Mouse (Mus musculus): ENCODE data around the gene Trappc6a. TPM values are rescaled to one million over a fixed set of nuclear protein-coding genes. Genes with fewer than 3 reads are reported as not detected.
A peak's percentile ranks its signal among the peaks of the same experiment; 100 is the strongest.

The Trappc6a gene
- 10 to 100 TPM; 23.0 to 24.2 TPM for total RNA-seq (2021)
- long read RNA-seq, experiment 1, transcript Trappc6a-201 (6 exons, 785 nt), result major isoform, 9 of 13 reads
- long read RNA-seq, experiment 1, partial matches to known transcripts, result 1 of 13 reads
- long read RNA-seq, experiment 1, other reads (novel, unspliced or antisense), result 1 of 13 reads
- long read RNA-seq, experiment 2, transcript Trappc6a-201 (6 exons, 785 nt), result major isoform, 14 of 31 reads
- long read RNA-seq, experiment 2, partial matches to known transcripts, result 9 of 31 reads
- long read RNA-seq, experiment 2, other reads (novel, unspliced or antisense), result 4 of 31 reads

DNA sequence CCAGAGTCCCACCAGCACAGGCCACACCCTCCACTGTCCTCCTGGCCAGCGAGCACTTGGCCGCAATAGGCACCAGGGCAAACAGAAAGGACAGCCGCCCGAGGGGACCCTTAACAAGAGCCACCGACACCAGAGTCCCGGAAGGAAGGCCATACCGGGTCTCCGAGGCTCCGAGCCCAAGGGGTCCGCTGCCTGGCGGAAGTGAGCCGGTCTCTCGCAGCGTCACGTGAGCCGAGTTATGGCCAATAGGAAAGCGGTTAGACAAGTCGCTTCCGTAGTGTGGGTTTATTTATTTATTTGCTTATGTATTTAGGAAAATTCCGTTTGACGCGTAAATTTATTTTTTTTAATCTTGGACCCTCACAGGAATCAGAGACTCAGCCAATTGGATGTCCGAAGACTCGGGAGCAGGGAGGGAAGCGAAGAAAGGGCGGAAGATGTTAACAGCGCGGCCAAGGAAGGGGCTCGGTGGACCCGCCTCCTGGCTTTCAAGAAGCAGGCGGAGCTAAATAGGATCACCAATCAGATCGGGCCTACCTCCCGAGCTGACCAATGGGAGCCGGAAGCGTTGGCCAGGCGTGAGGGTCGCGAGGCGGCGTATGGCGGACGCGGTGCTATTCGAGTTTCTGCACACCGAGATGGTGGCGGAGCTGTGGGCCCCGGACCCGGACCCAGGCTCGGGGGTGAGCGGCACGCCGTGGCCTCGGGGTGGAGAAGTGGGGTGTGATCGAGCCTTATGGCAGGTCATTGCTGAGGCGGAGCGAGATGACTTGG, at the start of gene Trappc6a, which contains the start of gene Bloc1s3:
TSS of gene Trappc6a (plus strand) at position 246 of the 774 bp plus-strand sequence.
TSS of gene Bloc1s3 (minus strand) at position 218 of the 774 bp plus-strand sequence.
- DNase-seq (ENCODE audit: low spot score in 2 of 2), result peak; percentile 95 to 96

DNA sequence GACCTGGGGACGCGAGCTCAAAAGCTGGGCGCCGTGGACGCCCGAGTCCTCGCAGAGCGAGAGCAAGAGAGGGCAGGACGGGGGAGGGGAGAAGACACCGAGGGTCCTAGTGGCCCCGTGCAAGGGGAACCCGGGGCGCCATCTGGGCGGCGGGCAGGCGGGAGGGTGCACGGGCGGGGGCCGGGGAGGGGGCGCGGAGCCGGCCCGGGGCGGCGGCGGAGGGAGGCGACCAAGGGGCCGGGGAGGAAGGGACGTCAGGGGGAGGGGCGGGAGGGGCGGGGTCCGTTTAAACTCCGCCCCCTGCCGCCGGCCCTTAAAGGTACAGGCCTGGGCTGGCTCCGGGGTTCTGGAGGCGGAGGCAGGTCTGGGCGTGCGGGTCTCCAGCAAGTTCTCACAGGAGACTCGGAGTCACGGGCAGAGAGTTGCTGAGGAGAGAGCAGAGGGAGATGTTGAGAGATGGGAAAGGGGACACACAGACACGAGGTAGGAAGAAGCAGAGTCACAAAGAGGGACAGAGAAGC, 49.5 kb upstream of the Trappc6a start, which contains the start of gene Mark4:
TSS of gene Mark4 (minus strand) at position 231 of the 521 bp plus-strand sequence.
- peak; percentile 72 to 75 for DNase-seq (ENCODE audit: low spot score in 2 of 2)

DNA sequence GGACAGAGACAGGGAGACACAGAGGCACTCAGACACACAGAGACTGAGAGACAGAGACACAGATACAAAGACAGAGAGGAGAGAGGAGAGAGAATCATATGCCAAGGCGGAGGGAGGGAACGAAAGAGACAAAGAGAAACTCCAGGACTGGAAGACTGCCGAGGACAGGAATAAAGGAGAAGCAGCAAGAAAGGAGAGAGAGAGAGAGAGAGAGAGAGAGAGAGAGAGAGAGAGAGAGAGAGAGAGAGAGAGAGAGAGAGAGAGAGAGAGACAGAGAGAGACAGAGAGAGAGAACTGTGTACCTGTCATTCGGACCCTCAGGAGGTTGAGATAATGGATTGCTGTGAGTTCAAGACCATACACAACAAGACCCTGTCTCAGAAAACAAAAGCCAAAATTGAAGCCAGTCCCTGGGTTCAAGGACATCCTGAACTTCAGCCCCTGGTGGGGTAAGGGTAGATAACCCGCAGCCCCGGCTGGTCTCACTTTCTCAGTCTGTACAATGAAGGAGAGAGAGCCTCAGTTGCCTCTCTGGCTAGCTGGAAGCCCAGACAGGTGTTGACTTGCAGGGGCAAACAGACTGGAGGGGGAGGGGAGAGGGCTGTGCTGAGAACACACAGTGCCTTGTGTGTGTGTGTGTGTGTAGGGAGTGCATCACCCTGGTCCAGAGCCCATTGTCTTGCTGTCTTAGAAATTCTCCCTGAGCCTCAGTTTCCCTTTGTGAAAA, 48.9 kb upstream of the Trappc6a start:
- DNase-seq (ENCODE audit: low spot score in 2 of 2), result no peak

DNA sequence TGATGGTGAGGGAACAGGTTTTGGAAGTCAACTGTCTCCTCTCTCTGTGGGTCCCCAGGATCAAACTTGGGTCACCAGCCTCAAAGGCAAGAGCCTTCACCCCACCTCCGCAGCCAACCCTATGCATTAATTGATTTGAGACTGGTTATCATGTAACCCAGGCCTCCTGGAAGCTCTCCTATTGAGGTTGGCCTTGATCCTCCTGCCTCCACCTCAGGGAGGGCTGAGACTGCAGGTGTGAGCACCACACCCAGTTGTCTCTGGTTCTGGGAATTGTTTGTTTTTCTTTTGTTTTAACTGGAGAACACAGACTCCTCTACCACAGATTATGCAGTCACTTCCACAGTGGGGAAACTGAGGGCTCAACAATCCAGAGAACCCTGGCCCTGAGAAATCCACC, 47.7 kb upstream of the Trappc6a start:
- DNase-seq (ENCODE audit: low spot score in 2 of 2), result no peak

DNA sequence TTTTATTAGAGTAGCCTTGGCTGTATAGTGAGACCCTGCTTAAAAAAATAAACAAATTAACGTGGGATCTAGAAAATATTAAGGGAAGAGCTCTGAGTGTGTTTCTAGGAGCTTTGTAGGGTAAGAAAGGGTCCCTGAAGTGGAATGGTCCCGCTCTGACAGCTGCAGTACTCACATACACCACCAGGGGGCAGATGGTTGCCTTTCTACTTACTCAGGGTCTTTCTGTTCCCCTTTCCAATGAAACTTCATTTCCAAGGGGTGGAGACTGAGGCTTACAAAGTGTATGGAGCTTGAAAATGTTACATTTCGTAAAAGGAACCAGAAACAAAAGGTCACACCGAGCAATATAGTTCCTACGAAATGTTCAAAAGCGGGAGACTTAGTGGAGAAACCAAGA, 46.7 kb upstream of the Trappc6a start:
- peak; percentile 81 to 87 for DNase-seq (ENCODE audit: low spot score in 2 of 2)

DNA sequence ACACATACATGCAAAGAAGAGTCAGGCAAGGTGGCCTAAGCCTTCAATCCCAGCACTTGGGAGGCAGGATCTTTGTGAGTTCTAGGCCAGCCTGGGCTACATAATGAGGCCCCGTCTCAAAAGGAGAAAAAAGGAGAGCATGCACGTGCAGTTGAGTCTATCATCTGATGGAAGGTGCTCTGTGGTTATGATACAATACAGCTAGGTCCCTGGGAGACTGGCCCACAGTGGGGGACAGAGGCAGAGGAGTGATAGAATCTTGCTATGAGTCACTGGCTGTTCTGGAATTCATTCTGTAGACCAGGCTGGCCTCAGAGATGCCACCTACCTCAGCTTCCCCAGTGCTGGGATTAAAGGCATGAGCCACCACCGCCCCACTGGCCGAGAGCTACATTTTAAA, 45.8 kb upstream of the Trappc6a start:
- DNase-seq (ENCODE audit: low spot score in 2 of 2), result no peak

DNA sequence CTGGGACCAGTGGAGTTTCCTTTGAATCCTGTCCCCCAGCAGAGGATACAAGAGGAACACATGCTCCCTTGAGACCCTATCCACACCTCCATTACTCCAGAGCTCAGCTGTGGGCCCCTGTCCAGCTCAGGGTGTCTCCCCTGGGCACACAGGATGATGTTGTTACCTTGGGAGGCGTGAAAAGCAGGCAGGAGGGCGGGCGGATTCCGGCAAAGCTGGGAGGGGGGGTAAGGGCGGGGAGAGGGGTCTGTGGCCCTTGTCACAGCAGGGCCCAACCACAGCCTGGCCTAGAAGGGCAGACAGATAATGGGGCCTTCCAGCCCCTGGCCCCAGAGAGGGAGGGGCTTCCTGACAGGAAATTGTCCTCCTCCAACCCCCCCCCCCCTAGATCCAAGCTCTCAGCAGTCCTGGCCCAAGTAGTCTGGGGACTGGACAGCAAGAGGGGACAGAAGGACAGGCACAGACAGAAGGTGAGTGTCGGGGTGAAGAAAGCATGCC, 45.3 kb upstream of the Trappc6a start, which contains the start of gene Exoc3l2:
TSS of gene Exoc3l2 (plus strand) at position 448 of the 498 bp plus-strand sequence.
- DNase-seq (ENCODE audit: low spot score in 2 of 2), result no peak

DNA sequence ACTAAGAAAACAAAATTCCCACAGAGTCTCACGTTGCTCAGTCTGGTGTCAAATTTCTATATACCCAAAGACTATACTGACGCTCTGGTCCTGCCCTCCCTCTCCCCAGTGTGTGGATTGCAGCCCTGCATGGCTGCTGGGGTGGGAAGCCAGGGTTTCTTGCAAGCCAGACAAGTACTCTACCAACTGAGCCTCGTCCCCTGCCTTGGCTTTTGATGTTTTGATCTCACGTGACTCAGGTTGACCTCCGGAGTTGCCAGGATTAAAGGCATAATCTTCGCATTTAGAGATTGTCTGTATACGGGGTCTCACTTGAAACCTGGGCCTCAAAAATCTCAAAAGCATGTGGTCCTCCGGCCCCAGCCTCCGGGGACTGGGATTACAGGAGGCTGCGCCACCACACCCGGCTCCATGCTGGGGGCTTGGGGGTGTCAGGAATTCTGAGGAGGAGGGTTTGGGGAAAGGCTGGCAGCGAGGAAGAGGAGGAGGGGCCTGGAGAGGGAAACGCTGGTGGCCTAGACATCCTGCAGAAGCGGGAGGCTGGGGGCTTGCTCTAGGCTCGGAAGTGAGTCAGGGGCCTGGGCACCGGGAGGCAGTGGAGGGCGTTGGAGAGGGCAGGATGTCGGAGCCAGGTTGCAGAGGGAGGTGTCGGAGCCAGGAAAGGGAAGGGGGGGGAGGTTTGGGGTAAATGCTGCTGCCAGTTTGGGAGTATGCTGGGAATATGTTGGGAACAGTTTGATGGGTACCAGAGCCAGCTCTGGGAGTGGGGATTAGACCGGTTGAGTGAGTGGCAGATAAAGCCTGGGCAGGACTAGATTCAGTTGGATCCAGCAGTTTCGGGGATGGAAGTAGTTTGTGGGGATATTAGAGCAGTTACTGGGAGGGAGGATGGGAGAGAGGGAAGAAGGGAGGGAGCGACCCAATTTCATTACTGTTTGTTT, 43.6 kb upstream of the Trappc6a start:
- peak in 1 of 2 experiments; percentile 68 for DNase-seq (ENCODE audit: low spot score in 2 of 2)

DNA sequence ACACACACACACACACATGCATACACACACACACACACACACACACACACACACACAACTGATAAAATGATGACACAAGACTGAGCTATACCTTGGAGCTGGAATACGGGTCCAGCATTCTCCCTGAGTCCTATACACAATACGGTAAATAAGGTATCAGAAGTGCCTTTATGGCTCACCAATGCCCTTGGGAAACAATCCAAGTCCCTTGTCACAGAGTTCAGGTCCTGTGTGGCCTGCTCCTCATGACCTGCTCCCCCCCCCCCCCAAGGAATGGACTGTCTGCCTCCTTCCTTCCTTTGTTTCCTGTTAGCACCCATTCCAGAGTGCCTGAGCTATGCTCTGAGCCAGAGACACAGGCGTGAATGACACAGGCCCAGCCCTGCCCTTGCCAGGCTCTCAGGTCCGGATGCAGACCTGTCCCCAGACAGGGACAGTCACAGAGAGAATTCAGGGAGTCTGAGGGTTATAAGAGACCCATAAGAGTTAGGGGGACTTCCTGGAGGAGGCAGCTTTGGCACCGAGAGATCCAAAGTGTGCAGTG, 41.5 kb upstream of the Trappc6a start:
- DNase-seq (ENCODE audit: low spot score in 2 of 2), result no peak

DNA sequence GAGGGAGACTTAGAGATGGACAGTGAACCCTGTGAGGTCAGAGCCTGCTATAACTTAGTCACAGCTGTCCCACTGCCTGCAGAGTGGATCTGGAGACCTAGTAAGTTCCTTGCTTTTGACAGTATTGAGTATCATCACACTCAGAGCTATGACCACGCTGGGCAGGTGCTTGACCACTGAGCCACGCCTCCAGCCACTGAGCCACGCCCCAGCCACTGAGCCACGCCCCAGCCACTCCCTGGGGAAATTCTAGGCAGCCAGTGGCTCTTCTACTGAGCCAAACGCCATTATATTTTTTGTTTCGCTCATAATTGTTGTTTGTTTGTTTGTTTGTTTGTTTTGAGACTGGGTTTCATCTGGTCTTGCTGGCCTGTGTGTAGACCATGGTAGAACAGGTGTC, 40.6 kb upstream of the Trappc6a start:
- no peak for DNase-seq (ENCODE audit: low spot score in 2 of 2)

DNA sequence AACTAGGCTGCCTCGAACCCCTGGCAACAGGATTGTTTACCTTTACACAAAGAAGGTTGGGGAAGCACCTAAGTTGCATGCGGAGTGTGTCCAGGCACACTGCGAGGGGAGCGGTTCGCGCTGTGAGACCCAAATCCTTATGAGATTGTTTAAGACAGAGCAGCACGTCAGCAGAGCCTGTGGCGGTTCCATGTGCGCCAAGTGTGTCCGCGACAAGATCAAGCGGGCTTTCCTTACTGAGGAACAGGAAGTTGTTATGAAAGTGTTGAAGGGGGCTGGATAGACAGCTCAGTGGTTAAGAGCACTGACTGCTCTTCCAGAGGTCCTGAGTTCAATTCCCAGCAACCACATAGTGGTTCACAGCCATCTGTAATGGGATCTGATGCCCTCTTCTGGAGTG, 39.9 kb upstream of the Trappc6a start:
- DNase-seq (ENCODE audit: low spot score in 2 of 2), result no peak

DNA sequence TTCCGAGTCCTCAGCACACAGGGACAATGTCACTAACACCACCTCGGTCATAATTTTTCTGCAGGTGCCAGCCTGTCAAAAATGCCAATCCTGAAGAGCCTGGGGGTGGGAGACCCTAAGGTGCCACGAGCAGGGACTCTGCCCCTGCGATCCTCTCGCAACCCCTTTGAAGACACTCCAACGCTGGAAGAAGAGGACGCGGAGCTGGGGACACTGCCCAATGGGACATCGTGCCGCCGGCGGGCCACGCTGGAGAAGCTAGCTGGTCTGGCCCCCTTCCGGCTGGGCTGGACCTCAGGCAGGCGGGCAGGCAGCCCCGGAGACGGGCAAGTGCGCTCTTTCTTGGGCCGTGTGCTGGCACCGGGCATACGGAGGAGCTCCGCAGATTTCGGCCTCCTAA, 38.8 kb upstream of the Trappc6a start:
- DNase-seq (ENCODE audit: low spot score in 2 of 2), result no peak

DNA sequence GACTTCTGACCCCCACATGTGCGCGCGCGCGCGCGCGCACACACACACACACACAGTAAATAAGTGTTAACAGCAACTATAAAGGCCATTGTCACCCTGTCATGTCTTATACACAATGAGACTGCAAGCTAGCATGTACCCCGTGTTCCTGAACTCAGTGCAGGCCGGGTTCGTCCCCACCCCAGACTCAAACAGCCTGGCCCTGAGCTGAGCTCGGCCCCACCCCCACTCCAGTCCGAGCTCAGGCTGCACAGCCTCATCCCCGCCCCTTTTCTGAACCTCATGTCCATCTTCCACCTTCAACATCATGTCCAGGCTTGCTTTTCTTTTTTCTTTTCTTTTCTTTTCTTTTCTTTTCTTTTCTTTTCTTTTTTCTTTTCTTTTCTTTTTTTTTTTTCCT, 37.9 kb upstream of the Trappc6a start:
- DNase-seq (ENCODE audit: low spot score in 2 of 2), result no peak

DNA sequence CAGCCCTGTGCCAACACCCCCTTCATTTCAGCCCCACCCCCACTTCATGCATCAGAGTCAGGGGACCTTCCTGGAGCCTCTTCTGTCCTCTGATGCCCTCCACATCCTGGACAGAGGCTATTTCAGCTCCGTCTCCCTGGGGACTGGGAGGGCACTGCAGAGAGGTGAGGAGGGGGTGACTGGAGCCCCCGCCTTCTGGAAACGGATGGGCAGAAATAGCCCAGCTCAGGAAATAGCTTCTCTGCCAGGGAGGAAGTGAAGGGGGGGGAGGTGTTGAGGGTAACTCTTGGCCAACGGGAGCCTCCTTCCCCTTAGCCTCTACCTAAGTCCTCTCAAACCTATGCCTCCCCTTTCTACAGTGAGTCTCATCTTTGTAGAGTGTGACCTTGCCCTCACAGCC, 35.8 kb upstream of the Trappc6a start:
- no peak for DNase-seq (ENCODE audit: low spot score in 2 of 2)

DNA sequence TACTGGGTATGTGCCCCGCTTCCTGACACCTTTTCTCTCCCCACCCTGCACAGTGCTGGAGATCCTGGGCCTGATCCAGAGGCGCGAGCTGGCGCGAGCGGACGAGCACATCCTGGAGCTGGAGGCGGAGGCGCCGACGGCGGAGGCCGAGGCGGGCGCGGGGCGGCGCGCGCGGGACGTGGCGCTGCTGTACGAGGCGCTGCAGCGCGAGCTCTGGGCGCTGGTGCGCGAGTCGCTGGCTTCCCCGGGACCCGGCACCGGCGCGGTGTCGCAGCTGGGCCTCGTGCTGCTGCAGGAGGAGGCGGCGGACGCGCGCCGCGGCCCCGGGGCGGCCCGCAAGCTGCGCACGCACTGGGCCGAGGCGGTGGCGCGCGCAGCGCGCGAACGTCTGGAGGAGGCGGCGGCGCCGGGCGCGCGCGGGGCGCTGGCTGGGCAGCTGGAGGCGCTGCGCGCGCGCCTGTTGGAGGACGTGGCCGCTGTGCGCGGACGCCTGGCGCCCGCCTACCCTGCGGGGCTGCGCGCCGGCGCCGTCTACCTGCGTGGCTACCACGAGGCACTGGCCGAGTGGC, 34.2 kb upstream of the Trappc6a start:
- peak; percentile 65 to 72 for DNase-seq (ENCODE audit: low spot score in 2 of 2)

DNA sequence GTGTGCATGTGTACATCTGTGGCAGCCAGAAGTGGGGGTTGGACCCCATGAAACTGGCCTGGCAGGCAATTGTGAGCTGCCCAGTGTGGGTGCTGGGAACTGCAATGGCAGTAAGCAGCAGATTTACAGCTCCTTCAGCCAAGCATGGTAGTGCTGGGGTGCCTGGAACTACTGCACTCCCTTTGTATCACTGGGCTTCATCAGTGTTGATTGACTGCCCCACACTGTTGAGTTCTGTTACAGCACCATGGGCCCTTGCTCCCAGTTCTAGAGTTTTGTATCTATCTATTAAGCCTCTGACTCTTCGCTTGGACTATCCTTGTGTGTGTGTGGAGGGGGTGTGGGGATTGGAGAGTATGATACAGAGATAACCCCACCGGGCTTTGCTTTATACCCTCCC, 31.1 kb upstream of the Trappc6a start:
- DNase-seq (ENCODE audit: low spot score in 2 of 2), result no peak

DNA sequence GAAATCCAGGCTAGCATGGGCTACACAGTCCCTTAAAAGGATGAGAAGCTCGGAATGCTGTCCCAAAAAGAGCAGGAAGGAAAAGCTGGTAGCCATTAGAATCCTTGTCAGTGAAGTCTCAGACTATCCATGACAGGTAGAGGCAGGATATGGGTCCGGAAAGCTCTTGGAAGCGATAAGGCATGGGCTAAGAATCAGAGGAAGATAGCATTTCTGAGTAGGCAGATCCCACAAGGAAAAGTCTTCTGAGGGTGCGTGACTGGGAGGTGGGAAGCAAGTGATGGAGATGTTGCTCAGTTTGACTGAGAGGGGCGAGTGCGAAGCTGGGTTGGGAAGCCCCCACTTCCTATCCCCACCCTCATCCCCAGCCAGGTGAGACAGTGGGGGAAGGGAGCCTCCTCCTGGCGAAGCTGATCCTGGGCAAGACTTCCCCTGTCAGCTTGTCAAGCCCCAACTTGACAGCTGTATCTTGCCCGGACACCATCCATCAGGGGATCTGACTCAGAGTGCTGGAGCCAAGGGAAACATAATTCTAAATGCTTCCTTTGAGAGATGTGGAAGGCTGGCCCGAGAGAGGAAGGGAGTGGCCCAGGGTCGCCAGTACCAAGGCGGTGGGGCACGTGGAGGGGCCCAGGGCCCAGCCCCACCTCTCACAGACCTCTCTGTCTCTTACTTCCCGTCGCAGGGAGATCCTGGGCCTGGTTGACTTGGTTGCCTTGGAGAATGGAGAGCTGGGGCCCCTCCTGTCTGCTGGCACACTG, 30.4 kb upstream of the Trappc6a start:
- DNase-seq (ENCODE audit: low spot score in 2 of 2), result no peak

DNA sequence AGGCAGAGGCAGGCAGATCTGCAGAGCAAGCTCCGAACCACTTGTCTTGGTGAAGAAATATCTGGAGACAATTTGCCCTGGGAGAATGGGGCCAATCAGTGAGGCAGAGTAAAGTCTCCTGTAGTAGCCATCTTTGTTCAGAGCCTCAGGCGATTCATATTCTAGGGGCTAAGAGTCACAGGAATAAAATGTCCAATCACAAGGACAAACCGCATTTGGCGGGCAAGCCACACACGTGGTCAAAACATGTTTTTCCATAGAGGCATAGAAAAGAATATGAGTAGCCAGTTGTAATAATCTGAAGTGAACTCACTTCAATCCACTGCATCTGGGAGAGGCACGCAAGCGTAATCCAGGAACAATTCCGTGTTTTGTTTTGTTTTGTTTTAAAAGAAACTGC, 24.9 kb upstream of the Trappc6a start:
- no peak for DNase-seq (ENCODE audit: low spot score in 2 of 2)

DNA sequence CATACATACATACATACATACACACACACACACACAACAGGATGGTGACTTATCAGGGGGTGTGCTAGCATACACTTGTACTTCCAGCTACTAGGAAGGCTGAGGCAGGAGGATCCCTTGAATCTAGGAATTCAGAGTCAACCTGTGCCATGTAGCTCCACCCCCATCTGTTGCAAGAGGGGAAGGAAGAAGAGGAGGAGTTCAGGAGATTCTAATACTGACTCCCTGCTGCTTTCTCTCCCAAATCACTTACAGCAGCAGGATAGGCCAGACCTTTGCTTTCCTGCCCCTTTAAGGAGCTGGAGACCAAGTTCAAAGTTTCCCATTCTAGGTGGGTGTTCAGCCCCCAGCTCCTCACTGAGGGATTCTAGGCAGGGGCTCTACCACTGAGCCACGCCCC, 22.7 kb upstream of the Trappc6a start:
- no peak for DNase-seq (ENCODE audit: low spot score in 2 of 2)

Measured in layer of hippocampus, postnatal 14 days (tissue).